Mouse (Mus musculus) lung, postnatal 4 days (tissue): ENCODE results near the gene Fam19a3.
A peak's percentile ranks its signal among the peaks of the same experiment; 100 is the strongest.

ENCODE experiments used
- DNase-seq, 2 experiments: peaks; one replicate each; pipeline ENCODE4 v3.0.0; 2021

The Fam19a3 gene

DNA sequence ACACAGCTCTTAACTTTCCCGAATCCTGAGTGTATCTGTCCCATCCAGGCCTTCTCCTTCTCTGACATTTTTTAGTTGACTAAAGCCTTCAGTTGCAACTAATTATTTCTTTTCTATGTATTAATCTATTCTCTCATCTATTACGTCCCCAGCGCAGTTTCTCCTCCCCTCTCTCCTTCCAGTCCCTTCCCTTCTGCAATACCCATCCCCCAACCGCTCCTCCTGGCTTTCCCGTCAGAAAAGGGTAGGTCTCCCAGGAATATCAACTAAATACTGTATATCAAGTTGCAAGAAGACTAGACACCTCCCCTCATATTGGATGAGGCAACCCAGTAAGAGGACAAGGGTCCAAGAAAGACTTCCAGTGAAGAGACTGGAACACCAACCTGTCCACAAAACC is 22.8 kb downstream of the Fam19a3 start:
- DNase-seq, result no peak

DNA sequence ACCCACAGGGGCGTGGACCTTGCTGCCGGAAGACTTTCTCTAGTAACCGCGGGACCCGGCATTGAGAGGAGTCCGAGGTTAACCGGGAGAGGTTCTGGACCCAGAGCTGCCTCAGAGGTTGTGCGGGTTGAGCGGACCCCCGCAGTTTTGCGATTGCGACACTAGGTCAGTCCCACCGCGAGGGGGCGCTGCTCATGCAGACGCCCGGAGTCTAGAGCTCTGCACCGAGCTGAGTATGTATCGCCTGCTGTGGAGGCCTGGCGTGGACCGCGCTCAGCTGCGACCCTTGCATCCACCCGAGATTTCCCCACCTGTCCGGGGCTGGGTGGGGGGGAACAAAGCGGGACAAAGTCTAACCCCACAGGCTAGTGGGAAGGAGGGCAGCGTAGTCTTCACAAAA is 23.2 kb downstream of the Fam19a3 start:
- peak; percentile 70 to 76 for DNase-seq

DNA sequence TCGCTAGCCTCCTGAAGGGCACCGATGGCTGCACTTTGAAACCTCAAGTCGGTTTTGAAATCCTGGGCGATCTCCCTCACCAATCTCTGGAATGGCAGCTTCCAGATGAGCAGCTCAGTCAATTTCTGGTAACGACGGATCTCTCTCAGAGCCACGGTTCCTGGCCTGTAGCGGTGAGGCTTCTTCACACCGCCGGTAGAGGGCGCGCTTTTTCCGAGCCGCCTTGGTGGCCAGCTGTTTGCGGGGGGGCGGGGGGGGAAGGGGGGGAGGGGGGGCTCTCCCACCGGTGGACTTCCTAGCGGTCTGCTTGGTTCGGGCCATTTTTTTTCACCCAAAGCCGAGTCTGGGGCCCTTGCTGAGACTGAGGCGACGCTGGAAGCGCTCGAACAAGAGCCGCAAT is 28.8 kb downstream of the Fam19a3 start:
- peak in 1 of 2 experiments; percentile 35 for DNase-seq

DNA sequence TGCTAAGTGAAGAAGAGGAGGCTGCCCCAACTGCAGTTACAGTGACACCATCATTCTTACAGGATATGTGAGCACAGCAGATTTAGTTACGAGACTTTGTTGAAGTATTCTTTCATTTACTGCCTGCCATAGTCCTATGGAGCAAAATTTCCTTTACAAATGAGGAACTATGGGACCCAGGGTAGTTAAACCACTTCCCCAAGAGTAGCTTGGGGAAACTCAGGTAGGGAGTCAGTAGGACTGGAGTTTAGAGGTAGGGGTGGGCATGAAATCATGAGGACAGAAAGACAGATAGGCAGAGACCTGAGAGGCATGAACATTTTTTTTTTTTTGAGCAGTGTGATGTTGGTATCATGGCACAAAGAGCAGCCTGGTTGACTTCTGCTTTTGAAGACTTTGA is 37.8 kb downstream of the Fam19a3 start:
- DNase-seq, result no peak

DNA sequence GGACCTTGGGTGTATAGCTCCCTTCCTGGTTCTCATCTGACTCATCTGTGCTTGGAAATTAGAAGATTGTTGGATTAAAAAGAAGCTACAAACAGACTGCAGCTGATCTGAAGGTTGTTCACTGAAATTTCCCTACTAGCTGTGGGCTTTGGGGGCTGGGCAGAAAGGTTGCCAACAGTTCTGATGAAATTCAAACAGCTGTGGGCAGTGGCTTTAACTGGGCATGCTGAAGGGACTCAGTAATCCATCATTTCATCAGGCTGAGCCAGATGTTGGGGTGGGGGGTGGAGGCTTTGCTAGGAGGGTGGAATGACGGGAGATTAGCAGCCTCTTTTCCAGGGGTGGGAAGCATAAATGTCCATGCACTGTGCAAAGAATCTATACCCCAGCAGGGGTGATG is 38.5 kb downstream of the Fam19a3 start:
- DNase-seq, result no peak

DNA sequence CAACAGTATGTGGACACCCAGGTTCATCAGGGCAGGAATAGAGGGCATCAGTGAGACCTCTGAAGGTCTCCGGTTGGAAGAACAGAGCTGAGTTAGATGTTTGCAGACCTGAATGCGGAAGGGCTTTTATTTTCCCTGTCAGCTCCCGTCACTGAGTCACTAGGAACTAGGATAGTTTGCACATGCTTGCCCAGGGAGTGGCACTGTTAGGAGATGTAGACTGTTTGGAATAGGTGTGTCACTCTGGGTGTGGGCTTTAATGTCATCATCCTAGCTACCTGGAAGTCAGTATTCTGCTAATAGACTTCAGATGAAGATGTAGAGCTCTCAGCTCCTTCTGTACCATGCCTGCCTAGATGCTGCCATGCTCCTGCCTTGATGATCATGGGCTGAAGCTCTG is 39.7 kb downstream of the Fam19a3 start:
- no peak for DNase-seq

DNA sequence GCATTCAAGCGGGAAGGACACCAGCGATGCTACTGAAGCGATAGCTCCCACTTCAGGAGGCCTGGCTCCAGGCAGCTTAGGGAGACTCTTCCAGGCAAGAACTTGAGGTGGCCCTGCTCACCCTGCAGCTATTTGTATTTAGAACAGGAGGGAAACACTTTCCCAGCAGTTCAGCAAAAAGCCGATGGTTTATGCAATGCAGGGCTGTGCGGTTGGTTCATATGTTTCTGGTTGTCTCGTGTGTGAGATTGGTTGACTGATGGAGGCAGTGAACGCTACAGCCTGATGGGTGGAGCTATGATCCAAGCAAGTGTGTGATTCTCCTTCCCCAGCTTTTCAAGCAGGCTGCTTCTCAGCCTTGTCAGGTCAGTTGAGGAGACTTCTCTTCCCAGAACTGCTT is 47.0 kb downstream of the Fam19a3 start:
- DNase-seq, result no peak

DNA sequence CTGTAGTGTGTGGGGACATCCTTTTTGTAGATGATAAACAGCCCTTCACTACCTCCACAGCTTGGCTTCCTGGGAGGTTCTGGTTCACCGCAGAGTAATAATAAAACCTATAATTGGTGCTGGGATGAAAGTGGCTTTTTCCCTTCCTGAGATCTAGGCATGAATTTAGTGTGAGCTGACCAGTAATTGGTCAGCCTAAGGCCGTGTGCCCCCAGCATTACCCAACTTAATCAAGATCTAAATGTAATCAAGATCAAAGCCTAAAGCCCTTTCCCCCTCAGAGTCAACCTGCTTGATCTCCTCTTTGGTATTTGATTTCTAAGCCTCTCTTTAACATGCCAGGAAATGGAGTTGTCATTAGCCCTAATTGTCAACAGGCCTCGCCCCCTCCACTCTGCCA is 48.7 kb downstream of the Fam19a3 start:
- DNase-seq, result no peak

DNA sequence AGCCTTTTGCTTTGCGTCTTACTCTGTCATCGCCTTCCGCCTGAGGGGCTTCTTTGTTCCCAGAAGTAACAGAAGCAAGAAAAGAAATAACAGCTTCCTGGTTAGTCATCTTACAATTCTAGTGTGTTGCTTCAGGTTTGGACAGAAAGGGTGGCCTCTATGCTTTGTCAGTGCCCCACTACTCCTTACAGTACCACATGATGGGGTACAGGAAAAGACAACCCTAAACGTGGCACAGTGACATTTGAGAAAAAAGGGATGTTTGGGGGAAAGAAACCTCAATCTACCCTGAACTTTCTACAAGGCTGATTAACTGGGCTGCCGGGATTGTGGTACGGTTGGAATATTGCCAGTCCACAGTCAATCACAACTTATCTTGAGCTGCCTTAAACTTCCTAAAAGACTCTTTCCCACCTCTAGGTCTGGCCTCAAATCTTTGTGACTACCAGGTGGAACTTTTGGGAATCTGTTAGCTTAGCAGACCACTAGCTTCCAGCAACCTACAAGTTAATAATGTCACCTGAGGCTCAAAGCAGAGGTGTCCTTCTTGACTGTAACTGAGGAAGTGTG is 52.3 kb downstream of the Fam19a3 start:
- DNase-seq, result no peak
